Mouse (Mus musculus): ENCODE measurements around the gene Gm20741.

DNA sequence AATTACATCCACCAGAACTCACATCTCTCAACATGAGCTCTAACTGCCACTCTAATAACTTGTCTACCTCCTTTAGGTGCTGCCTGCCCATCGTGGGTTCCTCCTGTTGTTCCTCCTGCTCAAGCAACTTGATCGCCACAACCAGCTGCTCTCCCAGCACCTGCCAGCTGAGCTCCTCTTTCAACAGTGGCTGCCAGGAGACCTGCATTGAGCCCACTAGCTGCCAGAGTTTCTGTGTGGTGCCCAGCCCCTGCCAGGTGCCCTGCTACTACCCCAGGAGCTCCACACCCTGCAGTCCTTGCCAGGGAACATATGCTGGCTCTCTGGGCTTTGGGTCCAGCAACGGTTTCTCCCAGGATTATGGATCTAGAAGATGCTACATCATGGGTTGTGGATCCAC is 8.0 kb upstream of the Gm20741 start, which contains the start of gene Krtap15:
- TF ChIP-seq CTCF (IDR thresholded peaks at IDR 0.05 in 2 of 3, conservative IDR thresholded peaks at IDR 0.05 in 1 of 3; ENCODE audit: control insufficient read depth in 1 of 3, insufficient read depth in 1 of 3, low read depth in 2 of 3, low read length in 3 of 3, poor library complexity in 1 of 3, severe bottlenecking in 1 of 3) (no peak), TBP (IDR thresholded peaks at IDR 0.05; ENCODE audit: low read depth, low read length) (no peak), POLR2AphosphoS5 (IDR thresholded peaks at IDR 0.05; ENCODE audit: borderline replicate concordance, low read depth, low read length) (no peak), EP300 (IDR thresholded peaks at IDR 0.05; ENCODE audit: low read depth in 1 of 2, low read length in 2 of 2) (no peak), USF1 (IDR thresholded peaks at IDR 0.05; ENCODE audit: low read depth, low read length) (no peak), E2F4 (IDR thresholded peaks at IDR 0.05; ENCODE audit: borderline replicate concordance, low read depth, low read length) (no peak), MYC (IDR thresholded peaks at IDR 0.05; ENCODE audit: low read depth, low read length) (no peak)

Data from MEL (cell line).